Mouse (Mus musculus) forebrain, embryonic 13.5 days (tissue): ENCODE results near the gene Scoc. TPM values are rescaled to one million over a fixed set of nuclear protein-coding genes. Genes with fewer than 3 reads are reported as not detected.
"Not testable (repeated sequence)": the region's sequence is repeated elsewhere in the genome, so short reads cannot be mapped to it uniquely, and the experiment has no call there.

ENCODE experiments used
- ATAC-seq: fragments of 200-750 bp; cut with Nextera tagmentation; 2 replicates; pipeline ENCODE4 v1.8.0; 2017
- H3K27ac ChIP-seq: fragments of 300-500 bp; sonication (generic); 2 replicates; pipeline ENCODE4 v1.5.1; 2015; ENCODE audit warnings: inconsistent platforms, mild to moderate bottlenecking, moderate library complexity
- H3K27me3 ChIP-seq: fragments of 300-500 bp; sonication (generic); 2 replicates; pipeline ENCODE4 v1.6.1; 2015; ENCODE audit warnings: mild to moderate bottlenecking, inconsistent platforms
- H3K36me3 ChIP-seq: fragments of 300-500 bp; sonication (generic); 2 replicates; pipeline ENCODE4 v1.6.1; 2015; ENCODE audit warnings: mild to moderate bottlenecking, inconsistent platforms; ENCODE audit not compliant: poor library complexity, severe bottlenecking
- H3K4me1 ChIP-seq: fragments of 300-500 bp; sonication (generic); 2 replicates; pipeline ENCODE4 v1.6.1; 2015; ENCODE audit warnings: inconsistent platforms
- H3K4me2 ChIP-seq: fragments of 300-500 bp; sonication (generic); 2 replicates; pipeline ENCODE4 v1.6.1; 2015; ENCODE audit warnings: inconsistent platforms, mild to moderate bottlenecking, moderate library complexity
- H3K4me3 ChIP-seq: fragments of 300-500 bp; sonication (generic); 2 replicates; pipeline ENCODE4 v1.5.1; 2015; ENCODE audit warnings: mild to moderate bottlenecking, inconsistent platforms
- H3K9ac ChIP-seq: fragments of 300-500 bp; sonication (generic); 2 replicates; pipeline ENCODE4 v1.6.1; 2015; ENCODE audit warnings: mild to moderate bottlenecking, inconsistent platforms
- H3K9me3 ChIP-seq: fragments of 300-500 bp; sonication (generic); replicated peaks from 2 replicates; pipeline ENCODE4 v1.6.1; 2016; ENCODE audit warnings: inconsistent platforms
- WGBS: fragments of 180-500 bp; shearing (Covaris S2); methylation state at CpG from one replicate; pipeline ENCODE4 v1.1.7; 2015; 5-methylcytosine and 5-hydroxymethylcytosine counted together
- polyA plus RNA-seq: library from polyadenylated mRNA; unstranded; fragments of >200 nt; fragmentation: Nextera tagmentation; extraction: Ambion mirVana; gene quantifications from 2 replicates; pipeline ENCODE4 v1.2.1, GENCODE M21; 2015

The Scoc gene
- 198 and 200 TPM in 2 replicates for polyA plus RNA-seq

GRCm38 (mm10) chr8:83458222-83458621 lies at the start of gene Scoc:
Gene Scoc, minus strand, starts transcription at chr8:83458391.
- no peak for ATAC-seq
- Histone ChIP-seq H3K9ac (no peak within 1 kb of the TSS), H3K27ac (no peak within 1 kb of the TSS), H3K4me3 (no peak within 1 kb of the TSS), H3K27me3 (no peaks in the 10 kb centered on the region), H3K4me1 (no peaks in the 10 kb centered on the region), H3K9me3 (no peaks in the 10 kb centered on the region), H3K36me3 (no peaks in the 10 kb centered on the region), H3K4me2 (no peak within 1 kb of the TSS)
- WGBS = 89% methylated on average over 14 of the region's 14 CpGs

GRCm38 (mm10) chr8:83459606-83460005 lies 1.4 kb upstream of the Scoc start:
- no peaks in the 10 kb centered on the region for H3K9me3 ChIP-seq
- 83% methylated on average over 3 of the region's 3 CpGs for WGBS
- H3K36me3 ChIP-seq = no peaks in the 10 kb centered on the region
- no peak overlapping the region for H3K27ac ChIP-seq
- no peak for ATAC-seq
- H3K9ac ChIP-seq = no peak overlapping the region
- H3K4me2 ChIP-seq = no peak overlapping the region
- H3K27me3 ChIP-seq = no peaks in the 10 kb centered on the region
- H3K4me1 ChIP-seq = no peaks in the 10 kb centered on the region
- no peak overlapping the region for H3K4me3 ChIP-seq

GRCm38 (mm10) chr8:83457121-83457520 lies 1.1 kb downstream of the Scoc start:
- H3K4me3 ChIP-seq = no peak overlapping the region
- no peak overlapping the region for H3K9ac ChIP-seq
- no peaks in the 10 kb centered on the region for H3K27me3 ChIP-seq
- no peaks in the 10 kb centered on the region for H3K9me3 ChIP-seq
- ATAC-seq = no peak
- H3K36me3 ChIP-seq = no peaks in the 10 kb centered on the region
- H3K4me1 ChIP-seq = no peaks in the 10 kb centered on the region
- WGBS = 64% methylated on average over 6 of the region's 6 CpGs
- H3K4me2 ChIP-seq = no peak overlapping the region
- H3K27ac ChIP-seq = no peak overlapping the region

GRCm38 (mm10) chr8:83451056-83451455 lies 7.1 kb downstream of the Scoc start:
- H3K4me1 ChIP-seq = no peaks in the 10 kb centered on the region
- H3K4me2 ChIP-seq = no peak overlapping the region
- no peak overlapping the region for H3K4me3 ChIP-seq
- H3K36me3 ChIP-seq = no peaks in the 10 kb centered on the region
- H3K9me3 ChIP-seq = no peaks in the 10 kb centered on the region
- no peak overlapping the region for H3K9ac ChIP-seq
- H3K27ac ChIP-seq = no peak overlapping the region
- 0 out of 2 replicates have a peak, but pooled peaks have one; percentile 30 for ATAC-seq
- WGBS = 29% methylated on average over 3 of the region's 3 CpGs
- H3K27me3 ChIP-seq = no peaks in the 10 kb centered on the region

- H3K27ac ChIP-seq = no peak overlapping the region
- no peaks in the 10 kb centered on the region for H3K36me3 ChIP-seq
- no peaks in the 10 kb centered on the region for H3K27me3 ChIP-seq
- no peak overlapping the region for H3K4me3 ChIP-seq
- no peak overlapping the region for H3K4me2 ChIP-seq
- WGBS = 70% methylated on average over 1 of the region's 1 CpGs
- H3K9me3 ChIP-seq = no peaks in the 10 kb centered on the region
- H3K9ac ChIP-seq = no peak overlapping the region
- H3K4me1 ChIP-seq = no peaks in the 10 kb centered on the region
- no peak for ATAC-seq
These were observed 8.2 kb downstream of the Scoc start for GRCm38 (mm10) chr8:83449960-83450359.

DNA sequence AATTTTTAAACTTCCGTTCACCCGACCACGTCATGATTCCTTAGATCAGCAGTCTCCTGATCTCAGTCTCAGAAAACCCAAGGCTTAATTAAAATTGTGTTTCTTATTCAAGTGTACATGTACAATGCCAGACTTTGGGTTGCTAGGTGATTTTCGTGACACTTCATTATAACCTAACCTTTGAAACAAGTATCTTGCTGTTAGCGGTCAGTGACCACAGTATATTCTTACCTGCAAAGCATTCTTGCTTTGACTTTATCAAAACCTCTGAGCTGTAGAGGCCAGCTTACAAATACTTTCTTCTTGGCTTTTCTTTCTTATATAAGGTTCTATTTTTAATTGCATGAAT lies 15.2 kb downstream of the Scoc start:
- no peaks in the 10 kb centered on the region for H3K27me3 ChIP-seq
- H3K9ac ChIP-seq = peak overlapping the region; percentile 74
- H3K36me3 ChIP-seq = peaks cover under 1% of the 10 kb centered on the region
- no peaks in the 10 kb centered on the region for H3K9me3 ChIP-seq
- 22% methylated on average over 5 of the region's 5 CpGs for WGBS
- H3K4me2 ChIP-seq = peak overlapping the region; percentile 78
- H3K4me3 ChIP-seq = peak overlapping the region; percentile 93
- H3K27ac ChIP-seq = peak overlapping the region; percentile 92
- H3K4me1 ChIP-seq = peaks cover 23% of the 10 kb centered on the region
- ATAC-seq = peak; percentile 7; the same call in 1 of the 2 replicates

- Histone ChIP-seq H3K4me1 (peaks cover 23% of the 10 kb centered on the region), H3K9me3 (no peaks in the 10 kb centered on the region), H3K4me3 (peak overlapping the region; percentile 93), H3K9ac (peak overlapping the region; percentile 94), H3K27me3 (no peaks in the 10 kb centered on the region), H3K27ac (peak overlapping the region; percentile 93), H3K36me3 (peaks cover 6% of the 10 kb centered on the region), H3K4me2 (peak overlapping the region; percentile 78)
- WGBS = under 1% methylated on average over 58 of the region's 64 CpGs
- ATAC-seq = peak; percentile 99
These were observed 15.7 kb downstream of the Scoc start for GRCm38 (mm10) chr8:83442243-83443051.

GRCm38 (mm10) chr8:83441656-83442242 lies 16.4 kb downstream of the Scoc start:
- peaks cover 12% of the 10 kb centered on the region for H3K36me3 ChIP-seq
- peak overlapping the region; percentile 94 for H3K9ac ChIP-seq
- peaks cover 23% of the 10 kb centered on the region for H3K4me1 ChIP-seq
- H3K4me2 ChIP-seq = peak overlapping the region; percentile 78
- under 1% methylated on average over 29 of the region's 29 CpGs for WGBS
- H3K27ac ChIP-seq = peak overlapping the region; percentile 93
- no peaks in the 10 kb centered on the region for H3K9me3 ChIP-seq
- ATAC-seq = no peak
- H3K27me3 ChIP-seq = no peaks in the 10 kb centered on the region
- H3K4me3 ChIP-seq = peak overlapping the region; percentile 93

DNA sequence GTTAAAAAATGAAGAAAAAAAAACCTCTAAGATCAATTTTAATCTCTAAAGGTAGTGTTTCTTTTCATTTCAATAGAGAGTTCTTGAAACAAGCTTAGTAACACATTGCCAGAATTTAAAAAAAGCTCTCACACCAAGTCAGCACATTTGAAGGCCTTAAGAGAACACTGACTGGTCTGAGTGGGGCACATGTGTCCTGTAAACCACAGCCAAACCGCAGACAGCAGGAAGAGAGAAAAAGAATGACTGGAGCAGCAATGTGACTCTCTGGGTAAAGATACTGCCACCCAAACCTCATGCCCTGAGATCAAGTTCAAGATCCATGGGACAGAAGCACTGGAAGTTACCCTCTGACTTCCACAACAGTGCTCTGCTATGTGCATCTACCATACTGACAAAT lies 21.1 kb downstream of the Scoc start:
- Histone ChIP-seq H3K36me3 (peaks cover 34% of the 10 kb centered on the region), H3K4me2 (no peak overlapping the region), H3K27ac (no peak overlapping the region), H3K27me3 (no peaks in the 10 kb centered on the region), H3K4me1 (peaks cover 23% of the 10 kb centered on the region), H3K9ac (no peak overlapping the region), H3K4me3 (no peak overlapping the region), H3K9me3 (no peaks in the 10 kb centered on the region)
- no peak for ATAC-seq
- 95% methylated on average over 1 of the region's 1 CpGs for WGBS

GRCm38 (mm10) chr8:83429071-83429524 lies 29.1 kb downstream of the Scoc start:
- H3K9ac ChIP-seq = no peak overlapping the region
- H3K27me3 ChIP-seq = no peaks in the 10 kb centered on the region
- H3K4me2 ChIP-seq = no peak overlapping the region
- no peaks in the 10 kb centered on the region for H3K9me3 ChIP-seq
- ATAC-seq = no peak
- peaks cover 17% of the 10 kb centered on the region for H3K36me3 ChIP-seq
- H3K4me3 ChIP-seq = no peak overlapping the region
- H3K27ac ChIP-seq = no peak overlapping the region
- H3K4me1 ChIP-seq = no peaks in the 10 kb centered on the region
- whole genome bisulfite sequencing = 69% methylated on average over 4 of the region's 4 CpGs

- not testable (repeated sequence) for H3K9me3 ChIP-seq, ATAC-seq, H3K4me2 ChIP-seq, H3K4me3 ChIP-seq, H3K27me3 ChIP-seq, H3K27ac ChIP-seq, H3K4me1 ChIP-seq, H3K9ac ChIP-seq
- peaks cover 12% of the 10 kb centered on the region for H3K36me3 ChIP-seq
- 92% methylated on average over 3 of the region's 3 CpGs for WGBS
These were observed 29.6 kb downstream of the Scoc start for GRCm38 (mm10) chr8:83428621-83429020.

GRCm38 (mm10) chr8:83426949-83427348 lies 31.2 kb downstream of the Scoc start:
- no peak overlapping the region for H3K9ac ChIP-seq
- no peak overlapping the region for H3K27ac ChIP-seq
- no peak overlapping the region for H3K4me2 ChIP-seq
- 0 out of 2 replicates have a peak, but pooled peaks cover 3% of the 10 kb centered on the region for H3K36me3 ChIP-seq
- H3K27me3 ChIP-seq = no peaks in the 10 kb centered on the region
- 76% methylated on average over 7 of the region's 7 CpGs for WGBS
- H3K4me1 ChIP-seq = no peaks in the 10 kb centered on the region
- no peak overlapping the region for H3K4me3 ChIP-seq
- no peaks in the 10 kb centered on the region for H3K9me3 ChIP-seq
- no peak for ATAC-seq
